Mouse (Mus musculus): ENCODE results near the gene Hoxc10. TPM values are rescaled to one million over a fixed set of nuclear protein-coding genes. Genes with fewer than 3 reads are reported as not detected.
A peak's percentile ranks its signal among the peaks of the same experiment; 100 is the strongest.

Gene Hoxc10
- polyA plus RNA-seq, 1 experiment from 2014 or later: 56.2 TPM

- Histone ChIP-seq H3K27me3 (ENCODE audit: control insufficient read depth, insufficient read depth, low read length) (peaks cover 75% of the 10 kb centered on the region), H3K27ac (replicated peaks; ENCODE audit: low read depth, low read length) (peak overlapping the region; percentile 84), H3K9ac (ENCODE audit: low read length) (peak overlapping the region; percentile 76), H3K36me3 (ENCODE audit: control insufficient read depth, insufficient read depth, low read length) (no peaks in the 10 kb centered on the region), H3K4me2 (ENCODE audit: low read depth, severe bottlenecking) (peak overlapping the region; percentile 53), H3K9me3 (ENCODE audit: control insufficient read depth, low read length) (no peaks in the 10 kb centered on the region), H3K4me3 (ENCODE audit: low read depth, low read length) (peak overlapping the region; percentile 33), H3K4me1 (ENCODE audit: control insufficient read depth, insufficient read depth, low read length) (peaks cover 44% of the 10 kb centered on the region)
- WGBS: under 1% methylated on average over 15 of the region's 16 CpGs
- ATAC-seq (ENCODE audit: insufficient number of reproducible peaks, low FRiP score, low TSS enrichment, low read depth) (no peak), DNase-seq (ENCODE audit: low spot score) (no peak)
Observed at GRCm38 (mm10) chr15:102977423-102977974, 10.9 kb downstream of the Hoxc10 start.

GRCm38 (mm10) chr15:102978615-102979515 lies 12.3 kb downstream of the Hoxc10 start:
- peak overlapping the region; percentile 61 for H3K9ac ChIP-seq (ENCODE audit: low read length)
- H3K4me2 ChIP-seq (ENCODE audit: low read depth, severe bottlenecking): peak overlapping the region; percentile 44
- H3K27ac ChIP-seq (replicated peaks; ENCODE audit: low read depth, low read length): peak overlapping the region; percentile 59; the same call in 1 of the 2 replicates
- under 1% methylated on average over 13 of the region's 13 CpGs for WGBS
- no peak for ATAC-seq (ENCODE audit: insufficient number of reproducible peaks, low FRiP score, low TSS enrichment, low read depth)
- peaks cover 67% of the 10 kb centered on the region for H3K27me3 ChIP-seq (ENCODE audit: control insufficient read depth, insufficient read depth, low read length)
- DNase-seq (ENCODE audit: low spot score): no peak
- H3K4me1 ChIP-seq (ENCODE audit: control insufficient read depth, insufficient read depth, low read length): peaks cover 42% of the 10 kb centered on the region
- H3K9me3 ChIP-seq (ENCODE audit: control insufficient read depth, low read length): no peaks in the 10 kb centered on the region
- H3K4me3 ChIP-seq (ENCODE audit: low read depth, low read length): peak overlapping the region; percentile 22
- H3K36me3 ChIP-seq (ENCODE audit: control insufficient read depth, insufficient read depth, low read length): no peaks in the 10 kb centered on the region

DNA sequence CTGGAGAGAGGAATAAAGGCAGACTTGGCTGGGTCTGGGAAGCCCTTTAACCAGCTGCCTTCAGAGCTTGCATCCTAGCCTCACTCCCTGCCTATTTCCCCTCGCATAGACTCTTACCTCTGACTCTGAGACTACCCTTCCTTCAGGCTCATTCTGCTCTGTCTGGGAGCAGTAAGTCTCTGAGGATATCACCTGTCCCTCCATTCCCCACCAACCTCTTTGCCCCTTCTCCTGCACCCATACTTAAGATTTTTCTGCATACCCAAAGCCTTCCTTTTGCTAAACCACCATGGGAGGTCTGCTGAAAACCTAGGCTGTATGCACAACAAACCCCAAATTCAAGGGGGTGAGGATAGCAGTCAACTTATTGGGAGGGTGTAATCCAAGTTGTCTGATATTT lies 13.3 kb downstream of the Hoxc10 start:
- peaks cover 47% of the 10 kb centered on the region for H3K4me1 ChIP-seq (ENCODE audit: control insufficient read depth, insufficient read depth, low read length)
- H3K4me2 ChIP-seq (ENCODE audit: low read depth, severe bottlenecking): peak overlapping the region; percentile 91
- H3K9ac ChIP-seq (ENCODE audit: low read length): peak overlapping the region; percentile 45; the same call in 1 of the 2 replicates
- no peak overlapping the region for H3K27ac ChIP-seq (replicated peaks; ENCODE audit: low read depth, low read length)
- peaks cover 61% of the 10 kb centered on the region for H3K27me3 ChIP-seq (ENCODE audit: control insufficient read depth, insufficient read depth, low read length)
- H3K36me3 ChIP-seq (ENCODE audit: control insufficient read depth, insufficient read depth, low read length): no peaks in the 10 kb centered on the region
- ATAC-seq (ENCODE audit: insufficient number of reproducible peaks, low FRiP score, low TSS enrichment, low read depth): no peak
- H3K9me3 ChIP-seq (ENCODE audit: control insufficient read depth, low read length): no peaks in the 10 kb centered on the region
- H3K4me3 ChIP-seq (ENCODE audit: low read depth, low read length): peak overlapping the region; percentile 12; the same call in 1 of the 2 replicates
- no peak for DNase-seq (ENCODE audit: low spot score)
- 0% methylated on average over 1 of the region's 1 CpGs for WGBS

DNA sequence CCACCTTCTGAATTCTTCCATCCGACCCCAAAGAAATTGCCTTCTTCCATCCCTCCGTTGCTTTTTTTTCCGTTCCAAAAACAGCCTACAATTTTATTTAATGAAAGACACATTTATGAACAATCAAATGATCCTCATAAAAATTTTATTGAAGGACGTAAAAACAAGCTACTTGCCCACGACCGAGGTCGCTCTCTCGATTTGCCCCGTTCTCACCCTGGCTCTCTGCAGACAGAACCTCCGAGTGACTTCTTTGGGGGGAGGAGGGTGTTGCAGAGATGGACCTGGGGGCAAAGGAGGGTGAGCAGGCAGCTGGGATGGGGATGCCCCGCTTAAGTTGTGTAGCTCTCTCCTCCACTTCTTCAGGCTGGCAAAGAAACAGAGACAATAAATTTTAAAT lies 13.8 kb downstream of the Hoxc10 start:
- H3K4me1 ChIP-seq (ENCODE audit: control insufficient read depth, insufficient read depth, low read length): peaks cover 49% of the 10 kb centered on the region
- DNase-seq (ENCODE audit: low spot score) (no peak), ATAC-seq (ENCODE audit: insufficient number of reproducible peaks, low FRiP score, low TSS enrichment, low read depth) (no peak)
- under 1% methylated on average over 11 of the region's 11 CpGs for WGBS
- peak overlapping the region; percentile 91 for H3K4me2 ChIP-seq (ENCODE audit: low read depth, severe bottlenecking)
- peak overlapping the region; percentile 58; the same call in 1 of the 2 replicates for H3K4me3 ChIP-seq (ENCODE audit: low read depth, low read length)
- H3K27me3 ChIP-seq (ENCODE audit: control insufficient read depth, insufficient read depth, low read length): peaks cover 62% of the 10 kb centered on the region
- no peak overlapping the region; the same call in 1 of the 2 replicates for H3K27ac ChIP-seq (replicated peaks; ENCODE audit: low read depth, low read length)
- H3K9me3 ChIP-seq (ENCODE audit: control insufficient read depth, low read length): no peaks in the 10 kb centered on the region
- 0 out of 2 replicates have a peak overlapping the region, but pooled peaks have one; percentile 19 for H3K9ac ChIP-seq (ENCODE audit: low read length)
- H3K36me3 ChIP-seq (ENCODE audit: control insufficient read depth, insufficient read depth, low read length): no peaks in the 10 kb centered on the region

DNA sequence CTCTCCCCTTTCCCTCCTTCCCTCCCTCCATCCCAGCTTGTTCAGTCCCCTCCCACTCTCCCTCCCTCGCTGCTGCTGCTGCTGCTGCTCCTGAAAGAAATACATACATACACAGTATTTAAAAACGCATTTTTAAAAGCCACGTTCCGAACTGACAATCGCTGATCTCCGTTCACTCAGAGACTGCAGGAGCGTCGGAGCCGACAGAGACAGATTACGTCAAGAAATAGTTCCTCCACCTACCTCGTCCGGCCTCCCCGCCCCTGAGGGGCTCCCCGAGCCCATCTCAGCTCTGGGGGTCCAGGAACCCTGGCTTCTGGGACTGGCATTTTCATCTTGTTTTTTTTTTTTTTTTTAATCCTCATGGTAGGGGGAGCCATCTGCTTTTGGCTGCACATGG lies 14.3 kb downstream of the Hoxc10 start:
- H3K36me3 ChIP-seq (ENCODE audit: control insufficient read depth, insufficient read depth, low read length): no peaks in the 10 kb centered on the region
- peak overlapping the region; percentile 90; the same call in 1 of the 2 replicates for H3K9ac ChIP-seq (ENCODE audit: low read length)
- WGBS: 0% methylated on average over 14 of the region's 14 CpGs
- peaks cover 62% of the 10 kb centered on the region for H3K27me3 ChIP-seq (ENCODE audit: control insufficient read depth, insufficient read depth, low read length)
- H3K4me1 ChIP-seq (ENCODE audit: control insufficient read depth, insufficient read depth, low read length): peaks cover 54% of the 10 kb centered on the region
- H3K4me3 ChIP-seq (ENCODE audit: low read depth, low read length): peak overlapping the region; percentile 58
- no peaks in the 10 kb centered on the region for H3K9me3 ChIP-seq (ENCODE audit: control insufficient read depth, low read length)
- DNase-seq (ENCODE audit: low spot score): no peak
- peak overlapping the region; percentile 91 for H3K4me2 ChIP-seq (ENCODE audit: low read depth, severe bottlenecking)
- ATAC-seq (ENCODE audit: insufficient number of reproducible peaks, low FRiP score, low TSS enrichment, low read depth): no peak
- H3K27ac ChIP-seq (replicated peaks; ENCODE audit: low read depth, low read length): peak overlapping the region; percentile 72; the same call in 1 of the 2 replicates

GRCm38 (mm10) chr15:102981379-102982288 lies 15.0 kb downstream of the Hoxc10 start:
- Histone ChIP-seq H3K27ac (replicated peaks; ENCODE audit: low read depth, low read length) (peak overlapping the region; percentile 72), H3K4me3 (ENCODE audit: low read depth, low read length) (peak overlapping the region; percentile 58), H3K4me2 (ENCODE audit: low read depth, severe bottlenecking) (peak overlapping the region; percentile 91), H3K9ac (ENCODE audit: low read length) (peak overlapping the region; percentile 90), H3K36me3 (ENCODE audit: control insufficient read depth, insufficient read depth, low read length) (no peaks in the 10 kb centered on the region), H3K9me3 (ENCODE audit: control insufficient read depth, low read length) (no peaks in the 10 kb centered on the region), H3K27me3 (ENCODE audit: control insufficient read depth, insufficient read depth, low read length) (peaks cover 62% of the 10 kb centered on the region), H3K4me1 (ENCODE audit: control insufficient read depth, insufficient read depth, low read length) (peaks cover 54% of the 10 kb centered on the region)
- ATAC-seq (ENCODE audit: insufficient number of reproducible peaks, low FRiP score, low TSS enrichment, low read depth) (no peak), DNase-seq (ENCODE audit: low spot score) (peak; percentile 81)
- under 1% methylated on average over 88 of the region's 88 CpGs for WGBS

DNA sequence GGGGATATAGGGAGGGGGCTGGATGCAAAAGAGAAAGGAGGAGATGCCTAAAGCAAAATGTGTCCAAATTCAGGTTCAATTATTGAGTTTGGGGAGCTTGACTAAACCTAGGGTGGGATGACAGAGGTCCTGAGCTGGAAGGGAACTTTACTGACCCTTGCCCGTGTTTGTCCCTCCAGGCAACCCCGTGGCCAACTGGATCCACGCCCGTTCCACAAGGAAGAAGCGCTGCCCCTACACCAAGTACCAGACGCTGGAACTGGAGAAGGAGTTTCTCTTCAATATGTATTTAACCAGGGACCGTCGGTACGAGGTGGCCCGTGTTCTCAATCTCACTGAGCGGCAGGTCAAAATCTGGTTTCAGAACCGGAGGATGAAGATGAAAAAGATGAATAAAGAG lies 17.1 kb downstream of the Hoxc10 start:
- peak overlapping the region; percentile 32 for H3K9ac ChIP-seq (ENCODE audit: low read length)
- peaks cover 68% of the 10 kb centered on the region for H3K27me3 ChIP-seq (ENCODE audit: control insufficient read depth, insufficient read depth, low read length)
- ATAC-seq (ENCODE audit: insufficient number of reproducible peaks, low FRiP score, low TSS enrichment, low read depth) (no peak), DNase-seq (ENCODE audit: low spot score) (no peak)
- peaks cover 45% of the 10 kb centered on the region for H3K4me1 ChIP-seq (ENCODE audit: control insufficient read depth, insufficient read depth, low read length)
- H3K4me2 ChIP-seq (ENCODE audit: low read depth, severe bottlenecking): peak overlapping the region; percentile 91
- H3K4me3 ChIP-seq (ENCODE audit: low read depth, low read length): peak overlapping the region; percentile 58; the same call in 1 of the 2 replicates
- no peaks in the 10 kb centered on the region for H3K36me3 ChIP-seq (ENCODE audit: control insufficient read depth, insufficient read depth, low read length)
- WGBS: 3% methylated on average over 12 of the region's 12 CpGs
- H3K27ac ChIP-seq (replicated peaks; ENCODE audit: low read depth, low read length): no peak overlapping the region
- H3K9me3 ChIP-seq (ENCODE audit: control insufficient read depth, low read length): no peaks in the 10 kb centered on the region

DNA sequence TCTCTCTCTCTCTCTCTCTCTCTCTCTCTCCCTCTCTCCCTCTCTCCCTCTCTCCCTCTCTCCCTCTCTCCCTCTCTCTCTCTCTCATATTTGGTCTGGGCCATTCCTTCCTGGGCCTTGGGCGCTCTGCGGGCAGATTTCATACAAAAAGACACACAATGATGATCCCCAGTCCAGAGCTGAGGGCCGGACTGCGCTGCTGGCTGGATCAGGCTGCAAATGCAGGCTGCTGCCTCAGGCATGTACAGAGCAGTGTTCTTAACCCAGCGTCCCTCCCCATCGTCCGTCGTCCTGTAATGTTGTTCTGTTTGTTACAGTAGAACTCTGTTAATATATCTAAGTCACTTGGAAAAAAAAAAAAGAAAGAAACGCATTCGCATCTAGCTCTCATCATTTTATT lies 17.9 kb downstream of the Hoxc10 start:
- Histone ChIP-seq H3K4me1 (ENCODE audit: control insufficient read depth, insufficient read depth, low read length) (peaks cover 40% of the 10 kb centered on the region), H3K27me3 (ENCODE audit: control insufficient read depth, insufficient read depth, low read length) (peaks cover 69% of the 10 kb centered on the region), H3K36me3 (ENCODE audit: control insufficient read depth, insufficient read depth, low read length) (no peaks in the 10 kb centered on the region), H3K9ac (ENCODE audit: low read length) (no peak overlapping the region), H3K27ac (replicated peaks; ENCODE audit: low read depth, low read length) (no peak overlapping the region), H3K4me3 (ENCODE audit: low read depth, low read length) (no peak overlapping the region), H3K9me3 (ENCODE audit: control insufficient read depth, low read length) (no peaks in the 10 kb centered on the region), H3K4me2 (ENCODE audit: low read depth, severe bottlenecking) (no peak overlapping the region)
- no peak for DNase-seq (ENCODE audit: low spot score)
- 4% methylated on average over 10 of the region's 10 CpGs for WGBS
- no peak for ATAC-seq (ENCODE audit: insufficient number of reproducible peaks, low FRiP score, low TSS enrichment, low read depth)
